ENCODE assay signal across 10 mouse cellular contexts in genomic region chr6:91688021-91688420, GRCm38 (mm10). TPM values are rescaled to one million over a fixed set of nuclear protein-coding genes. Genes with fewer than 3 reads are reported as not detected.
DNase-seq lines count a peak whose midpoint lies in the region; ATAC-seq and TF ChIP-seq lines count a peak whose summit lies in the region.
"Had no signal": no experiment of that assay in that cellular context is flagged by ENCODE, and none has a peak within 500 bp of the region (broad histone marks: within the 10 kb centered on the region; RNA-seq: fewer than 3 reads in every experiment).

No protein-coding gene starts in this region.

- peak overlapping the region; percentile 8 for H3K4me3 ChIP-seq in E14TG2a.4 (replicated peaks; ENCODE audit: low read length)
- peak overlapping the region; percentile 9; the same call in 1 of the 2 replicates for H3K4me3 ChIP-seq in embryonic facial prominence, embryonic 13.5 days

- no peak overlapping the region for H3K27ac ChIP-seq in embryonic facial prominence, embryonic 13.5 days
- H3K27ac ChIP-seq: macrophage had no signal

- peak; percentile 23 for DNase-seq in kidney, adult 11 months
- no peak for DNase-seq in kidney, adult 8-10 months
- peak; percentile 56 for DNase-seq in kidney, postnatal 10 days
- DNase-seq in spleen, adult 18-20 months, result no peak
- DNase-seq in left cerebral cortex, adult 8-10 months (ENCODE audit: low spot score in 2 of 2), result no peak
- DNase-seq in adrenal gland, postnatal 14 days, result no peak
- DNase-seq: cerebellum, adult 11 months had no signal

- no peak for ATAC-seq in embryonic facial prominence, embryonic 13.5 days (ENCODE audit: insufficient number of reproducible peaks, insufficient read depth, low FRiP score, low TSS enrichment, low read depth)

- no peaks in the 10 kb centered on the region for H3K27me3 ChIP-seq in E14TG2a.4 (ENCODE audit: insufficient read depth, low read length)
- H3K27me3 ChIP-seq in embryonic facial prominence, embryonic 13.5 days, result no peaks in the 10 kb centered on the region

- no peak for TF ChIP-seq CTCF in E14TG2a.4 (conservative IDR thresholded peaks at IDR 0.05; ENCODE audit: low read length)

- H3K4me1 ChIP-seq in E14TG2a.4 (replicated peaks; ENCODE audit: low read depth, low read length), result peaks cover 84% of the 10 kb centered on the region
- peaks cover 59% of the 10 kb centered on the region for H3K4me1 ChIP-seq in embryonic facial prominence, embryonic 13.5 days

- H3K9ac ChIP-seq in embryonic facial prominence, embryonic 13.5 days, result peak overlapping the region; percentile 54; the same call in 1 of the 2 replicates

- 41% methylated on average over 6 of the region's 6 CpGs for WGBS in embryonic facial prominence, embryonic 13.5 days

- H3K4me2 ChIP-seq in embryonic facial prominence, embryonic 13.5 days, result peak overlapping the region; percentile 14

- peaks cover 68% of the 10 kb centered on the region for H3K36me3 ChIP-seq in E14TG2a.4 (ENCODE audit: insufficient read depth, low read length)
- H3K36me3 ChIP-seq in embryonic facial prominence, embryonic 13.5 days, result peaks cover 14% of the 10 kb centered on the region

- H3K9me3 ChIP-seq in E14TG2a.4 (ENCODE audit: low read length), result no peaks in the 10 kb centered on the region
- no peaks in the 10 kb centered on the region for H3K9me3 ChIP-seq in embryonic facial prominence, embryonic 13.5 days

RNA-seq across cellular contexts. Expression of gene Slc6a6, which starts 4.2 kb away (rescaled TPM):
- polyA plus RNA-seq in embryonic facial prominence, embryonic 13.5 days (2015; fragmentation: Nextera tagmentation; extraction: Ambion mirVana), result 71.4 and 72.2 TPM in 2 replicates
- 100 to 1,000 TPM; 154 to 181 (median 168) TPM for total RNA-seq in left cerebral cortex, adult 8-10 months (2022)
- total RNA-seq in adrenal gland, postnatal 14 days (2021), result 259 and 278 TPM in 2 replicates

Comparison
In these comparisons a context has a peak if more than half of its experiments do, and no peak if none do; other contexts are left out.
1. DNase-seq: peak in kidney, adult 11 months (single experiment) and kidney, postnatal 10 days (single experiment); none in kidney, adult 8-10 months (0 of 2), spleen, adult 18-20 months (0 of 2), left cerebral cortex, adult 8-10 months (0 of 2) and adrenal gland, postnatal 14 days (single experiment).